Mouse (Mus musculus) midbrain, embryonic 14.5 days (tissue): ENCODE measurements at regions not wholly inside any gene's neighbourhood (a gene's known extent, or its start where the extent isn't known, plus 50 kb on each side); places are given as distances from the start of the nearest gene placed in this dataset.

Experiments used
- ATAC-seq: fragments of 200-750 bp; cut with Nextera tagmentation; 2 replicates; pipeline ENCODE4 v1.8.0; 2017; ENCODE audit warnings: moderate number of reproducible peaks, moderate library complexity; ENCODE audit not compliant: low FRiP score, low TSS enrichment
- DNase-seq: peaks from one replicate; pipeline ENCODE4 v3.0.0-alpha.2; 2015
- H3K27ac ChIP-seq: fragments of 300-500 bp; sonication (generic); replicated peaks from 2 replicates; pipeline ENCODE4 v1.5.1; 2014; ENCODE audit warnings: mild to moderate bottlenecking, low read depth, low read length, moderate library complexity
- H3K27me3 ChIP-seq: fragments of 300-500 bp; sonication (generic); 2 replicates; pipeline ENCODE4 v1.6.1; 2014; ENCODE audit warnings: low read length, control low read depth, mixed read lengths; ENCODE audit not compliant: control insufficient read depth, insufficient read depth
- H3K36me3 ChIP-seq: fragments of 300-500 bp; sonication (generic); 2 replicates; pipeline ENCODE4 v1.6.1; 2014; ENCODE audit warnings: low read length, control low read depth; ENCODE audit not compliant: control insufficient read depth, insufficient read depth
- H3K4me1 ChIP-seq: fragments of 300-500 bp; sonication (generic); 2 replicates; pipeline ENCODE4 v1.6.1; 2014; ENCODE audit warnings: mild to moderate bottlenecking, antibody characterized with exemption, low read length, control low read depth; ENCODE audit not compliant: control insufficient read depth, insufficient read depth
- H3K4me2 ChIP-seq: fragments of 300-500 bp; sonication (generic); 2 replicates; pipeline ENCODE4 v1.6.1; 2014; ENCODE audit warnings: mild to moderate bottlenecking, low read length, moderate library complexity
- H3K4me3 ChIP-seq: fragments of 300-500 bp; sonication (generic); replicated peaks from 2 replicates; pipeline ENCODE4 v1.5.1; 2014; ENCODE audit warnings: low read depth, low read length
- H3K9ac ChIP-seq: fragments of 300-500 bp; sonication (generic); replicated peaks from 2 replicates; pipeline ENCODE4 v1.6.1; 2014; ENCODE audit warnings: mild to moderate bottlenecking, low read length, moderate library complexity
- H3K9me3 ChIP-seq: fragments of 300-500 bp; sonication (generic); 2 replicates; pipeline ENCODE4 v1.6.1; 2016; ENCODE audit warnings: low read length, control low read depth, mixed read lengths; ENCODE audit not compliant: control insufficient read depth
- WGBS: fragments of 180-500 bp; shearing (Covaris S2); extraction: QIAGEN DNeasy Blood & Tissue Kit; methylation state at CpG from one replicate; pipeline ENCODE4 v1.1.7; 2014; 5-methylcytosine and 5-hydroxymethylcytosine counted together

GRCm38 (mm10) chrX:12251853-12252679 is 91.9 kb upstream of the Bcor start:
- Histone ChIP-seq H3K4me3 (peak overlapping the region; percentile 28), H3K4me1 (no peaks in the 10 kb centered on the region), H3K9ac (no peak overlapping the region), H3K27me3 (no peaks in the 10 kb centered on the region), H3K9me3 (no peaks in the 10 kb centered on the region), H3K4me2 (peak overlapping the region; percentile 54), H3K36me3 (no peaks in the 10 kb centered on the region), H3K27ac (no peak overlapping the region)
- DNase-seq = peak; percentile 86
- ATAC-seq = peak; percentile 70
- WGBS = 20% methylated on average over 32 of the region's 32 CpGs

- H3K4me2 ChIP-seq = peak overlapping the region; percentile 54
- ATAC-seq = no peak
- no peak overlapping the region for H3K9ac ChIP-seq
- H3K9me3 ChIP-seq = no peaks in the 10 kb centered on the region
- H3K27me3 ChIP-seq = no peaks in the 10 kb centered on the region
- H3K4me3 ChIP-seq = peak overlapping the region; percentile 28
- 14% methylated on average over 16 of the region's 16 CpGs for WGBS
- DNase-seq = no peak
- no peaks in the 10 kb centered on the region for H3K36me3 ChIP-seq
- no peaks in the 10 kb centered on the region for H3K4me1 ChIP-seq
- H3K27ac ChIP-seq = no peak overlapping the region
These were observed 92.5 kb upstream of the Bcor start for GRCm38 (mm10) chrX:12252680-12253021.

- no peak for DNase-seq
- ATAC-seq = no peak
- Histone ChIP-seq H3K27ac (no peak overlapping the region), H3K36me3 (no peaks in the 10 kb centered on the region), H3K4me2 (no peak overlapping the region), H3K4me3 (no peak overlapping the region), H3K4me1 (no peaks in the 10 kb centered on the region), H3K9ac (no peak overlapping the region), H3K9me3 (no peaks in the 10 kb centered on the region), H3K27me3 (no peaks in the 10 kb centered on the region)
- WGBS = 73% methylated on average over 8 of the region's 8 CpGs
These were observed 96.6 kb upstream of the Bcor start for GRCm38 (mm10) chrX:12256758-12257157.

- 62% methylated on average over 6 of the region's 6 CpGs for WGBS
- H3K9me3 ChIP-seq = no peaks in the 10 kb centered on the region
- no peaks in the 10 kb centered on the region for H3K4me1 ChIP-seq
- no peaks in the 10 kb centered on the region for H3K27me3 ChIP-seq
- no peak overlapping the region for H3K9ac ChIP-seq
- no peaks in the 10 kb centered on the region for H3K36me3 ChIP-seq
- DNase-seq = no peak
- no peak overlapping the region for H3K4me2 ChIP-seq
- no peak overlapping the region for H3K4me3 ChIP-seq
- H3K27ac ChIP-seq = no peak overlapping the region
- no peak for ATAC-seq
These were observed 103.7 kb upstream of the Bcor start for GRCm38 (mm10) chrX:12263834-12264233.

GRCm38 (mm10) chrX:12284741-12285140 is 124.6 kb upstream of the Bcor start:
- no peak for DNase-seq
- Histone ChIP-seq H3K27ac (no peak overlapping the region), H3K4me2 (no peak overlapping the region), H3K4me1 (no peaks in the 10 kb centered on the region), H3K36me3 (no peaks in the 10 kb centered on the region), H3K9me3 (no peaks in the 10 kb centered on the region), H3K4me3 (no peak overlapping the region), H3K27me3 (no peaks in the 10 kb centered on the region), H3K9ac (no peak overlapping the region)
- ATAC-seq = no peak
- 80% methylated on average over 4 of the region's 4 CpGs for WGBS

GRCm38 (mm10) chrX:12285141-12285540 is 125.0 kb upstream of the Bcor start:
- no peaks in the 10 kb centered on the region for H3K36me3 ChIP-seq
- H3K4me1 ChIP-seq = no peaks in the 10 kb centered on the region
- H3K4me2 ChIP-seq = no peak overlapping the region
- no peaks in the 10 kb centered on the region for H3K27me3 ChIP-seq
- H3K4me3 ChIP-seq = no peak overlapping the region
- no peak overlapping the region for H3K9ac ChIP-seq
- no peak for ATAC-seq
- WGBS = 41% methylated on average over 5 of the region's 5 CpGs
- no peaks in the 10 kb centered on the region for H3K9me3 ChIP-seq
- H3K27ac ChIP-seq = no peak overlapping the region
- DNase-seq = no peak

- no peaks in the 10 kb centered on the region for H3K9me3 ChIP-seq
- 28% methylated on average over 24 of the region's 24 CpGs for WGBS
- no peak overlapping the region for H3K9ac ChIP-seq
- no peaks in the 10 kb centered on the region for H3K27me3 ChIP-seq
- H3K4me1 ChIP-seq = no peaks in the 10 kb centered on the region
- no peak overlapping the region for H3K27ac ChIP-seq
- ATAC-seq = no peak
- no peaks in the 10 kb centered on the region for H3K36me3 ChIP-seq
- no peak overlapping the region for H3K4me2 ChIP-seq
- DNase-seq = no peak
- H3K4me3 ChIP-seq = no peak overlapping the region
These were observed 126.1 kb upstream of the Bcor start for GRCm38 (mm10) chrX:12285976-12286909.

GRCm38 (mm10) chrX:12286910-12287522 is 126.9 kb upstream of the Bcor start:
- WGBS = 25% methylated on average over 18 of the region's 18 CpGs
- Histone ChIP-seq H3K9me3 (no peaks in the 10 kb centered on the region), H3K36me3 (no peaks in the 10 kb centered on the region), H3K4me3 (no peak overlapping the region), H3K27me3 (no peaks in the 10 kb centered on the region), H3K4me2 (no peak overlapping the region), H3K9ac (no peak overlapping the region), H3K27ac (no peak overlapping the region; the same call in 1 of the 2 replicates), H3K4me1 (no peaks in the 10 kb centered on the region)
- no peak for DNase-seq
- no peak for ATAC-seq
